Mouse (Mus musculus) liver, adult 2 months (tissue): ENCODE results near the gene Npat. TPM values are rescaled to one million over a fixed set of nuclear protein-coding genes. Genes with fewer than 3 reads are reported as not detected.
A peak's percentile ranks its signal among the peaks of the same experiment; 100 is the strongest.

Source experiments
- DNase-seq: peaks from one replicate; pipeline ENCODE4 v3.0.0-alpha.2; 2011; ENCODE audit warnings: low read depth, low spot score; ENCODE audit errors: extremely low read depth
- H3K27ac ChIP-seq: fragments of 200-500 bp; replicated peaks from 2 replicates; pipeline ENCODE4 v1.5.1; 2012; ENCODE audit warnings: low read depth, mild to moderate bottlenecking, control low read depth, inconsistent platforms, low read length; ENCODE audit not compliant: insufficient read depth
- H3K27me3 ChIP-seq: fragments of 200-500 bp; 2 replicates; pipeline ENCODE4 v1.6.1; 2012; ENCODE audit warnings: mild to moderate bottlenecking, moderate library complexity, low read length, inconsistent platforms; ENCODE audit not compliant: control insufficient read depth, insufficient read depth
- H3K36me3 ChIP-seq: fragments of 200-500 bp; 2 replicates; pipeline ENCODE4 v1.6.1; 2012; ENCODE audit warnings: low read length, inconsistent platforms; ENCODE audit not compliant: control insufficient read depth, insufficient read depth
- H3K4me1 ChIP-seq: fragments of 200-500 bp; 2 replicates; pipeline ENCODE4 v1.6.1; 2011; ENCODE audit warnings: low read length; ENCODE audit not compliant: control insufficient read depth, insufficient read depth
- H3K4me3 ChIP-seq: fragments of 200-500 bp; 2 replicates; pipeline ENCODE4 v1.5.1; 2011; ENCODE audit warnings: low read depth, mild to moderate bottlenecking, control low read depth, low read length, moderate library complexity; ENCODE audit not compliant: insufficient read depth
- H3K79me2 ChIP-seq: fragments of 200-500 bp; 2 replicates; pipeline ENCODE4 v1.6.1; 2012; ENCODE audit warnings: inconsistent platforms, mild to moderate bottlenecking, low read length, moderate library complexity; ENCODE audit not compliant: control insufficient read depth, insufficient read depth
- H3K9ac ChIP-seq: fragments of 200-500 bp; 2 replicates; pipeline ENCODE4 v1.6.1; 2012; ENCODE audit warnings: low read depth, mild to moderate bottlenecking, control low read depth, inconsistent platforms, low read length
- CTCF ChIP-seq: fragments of 200-500 bp; IDR thresholded peaks from 2 replicates; pipeline ENCODE4 v1.5.1; 2011; ENCODE audit warnings: low read depth, low read length, control low read depth
- POLR2A ChIP-seq: fragments of 200-500 bp; IDR thresholded peaks from 2 replicates; pipeline ENCODE4 v1.6.1; 2011; ENCODE audit warnings: low read length, control low read depth; ENCODE audit not compliant: insufficient read depth; ENCODE audit errors: extremely low read depth
- WGBS: fragments of 180-500 bp; shearing (Covaris S2); methylation state at CpG from one replicate; pipeline ENCODE4 v1.1.7; 2018; 5-methylcytosine and 5-hydroxymethylcytosine counted together
- polyA plus RNA-seq: library from polyadenylated mRNA; depleted of rRNA; stranded (reverse); fragments of >200 nt; gene quantifications from 2 replicates; pipeline ENCODE4 v1.2.3, GENCODE M21; 2012; rRNA removed
- total RNA-seq: library from RNA; depleted of rRNA; stranded (reverse); fragments of >200 nt; gene quantifications from 2 replicates; pipeline ENCODE4 v1.2.3, GENCODE M21; 2014; rRNA removed

The Npat gene
- total RNA-seq (3.8 and 5.2 TPM in 2 replicates), polyA plus RNA-seq (0.57 and 0.86 TPM in 2 replicates)

DNA sequence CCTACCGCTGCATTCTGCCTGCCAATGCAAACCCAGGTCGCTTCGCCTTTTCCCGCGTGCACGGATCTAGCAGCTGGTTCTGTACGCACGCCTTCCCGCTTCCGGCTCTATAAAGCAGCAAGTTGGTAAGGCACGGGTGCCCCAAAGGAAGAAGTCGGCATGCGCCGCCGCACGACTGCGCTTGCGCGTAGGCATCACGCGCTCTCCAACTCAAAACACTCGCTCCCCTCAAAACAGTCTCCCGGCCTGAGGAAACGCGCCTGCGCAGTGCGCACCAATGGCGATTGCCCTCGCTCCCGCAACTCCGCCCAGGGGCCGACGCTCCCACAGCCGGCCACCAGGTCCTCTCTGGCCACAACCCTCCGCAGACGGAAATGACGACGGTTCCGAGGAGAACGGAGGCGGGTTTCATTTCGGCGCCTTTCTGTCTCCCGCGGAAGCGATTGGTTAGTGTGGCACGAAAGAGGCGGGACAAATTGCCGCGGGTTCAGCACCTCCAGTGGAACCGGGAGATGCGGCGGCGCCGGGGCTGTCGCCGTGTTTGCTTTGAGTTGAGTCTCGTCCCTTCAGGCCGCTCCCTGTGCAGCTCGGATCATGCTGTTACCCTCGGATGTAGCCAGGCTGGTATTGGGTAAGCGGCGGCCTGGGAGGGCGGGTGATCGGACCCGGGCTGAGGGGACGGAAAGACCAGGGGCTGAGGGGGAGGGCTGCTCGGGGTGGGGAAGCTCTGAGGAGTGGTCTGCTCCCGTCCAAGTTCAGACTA is at the start of gene Npat, which contains the start of gene Atm:
Gene Npat, plus strand, starts transcription at position 490 of the 763 bp plus-strand sequence.
Gene Atm, minus strand, starts transcription at position 183 of the 763 bp plus-strand sequence.
- WGBS: under 1% methylated on average over 69 of the region's 69 CpGs

DNA sequence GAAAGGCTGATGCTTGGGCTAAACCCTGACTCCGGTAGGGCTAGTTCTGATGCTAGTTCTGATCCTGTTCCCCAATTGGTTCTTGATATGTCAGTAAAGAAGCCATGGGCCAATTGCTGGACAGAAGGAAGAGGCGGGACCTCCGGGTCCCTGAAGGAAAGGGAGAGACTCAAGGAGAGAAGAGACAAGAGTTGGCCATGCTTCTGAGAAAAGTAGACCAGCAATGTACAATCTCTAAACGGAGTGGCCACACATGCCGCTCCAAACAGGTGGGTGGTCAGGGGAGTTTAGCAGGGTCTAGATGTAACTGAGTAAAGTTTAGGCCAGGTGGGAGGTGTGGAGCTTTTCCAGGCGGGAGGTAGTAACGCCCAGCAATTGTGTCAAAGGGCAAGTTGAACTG is 28.8 kb upstream of the Npat start:
- Histone ChIP-seq H3K9ac (no peak overlapping the region), H3K27me3 (no peaks in the 10 kb centered on the region), H3K4me3 (no peak overlapping the region), H3K4me1 (no peaks in the 10 kb centered on the region), H3K36me3 (peaks cover 24% of the 10 kb centered on the region), H3K79me2 (no peaks in the 10 kb centered on the region), H3K27ac (no peak overlapping the region)
- 92% methylated on average over 7 of the region's 7 CpGs for WGBS
- no peak for TF ChIP-seq CTCF
- TF ChIP-seq POLR2A: no peak
- DNase-seq: no peak

More for the DNA sequence above, at the start of gene Npat, which contains the start of gene Atm:
- H3K4me1 ChIP-seq: peaks cover 4% of the 10 kb centered on the region; the same call in 1 of the 2 replicates
- DNase-seq: peak; percentile 96
- H3K4me3 ChIP-seq: peak within 1 kb of the TSS; percentile 85
- H3K9ac ChIP-seq: peak within 1 kb of the TSS; percentile 81
- TF ChIP-seq CTCF (no peak), POLR2A (peak; percentile 70)
- H3K79me2 ChIP-seq: no peaks in the 10 kb centered on the region; the same call in 1 of the 2 replicates
- H3K36me3 ChIP-seq: no peaks in the 10 kb centered on the region
- peak within 1 kb of the TSS; percentile 49 for H3K27ac ChIP-seq
- no peaks in the 10 kb centered on the region for H3K27me3 ChIP-seq

DNA sequence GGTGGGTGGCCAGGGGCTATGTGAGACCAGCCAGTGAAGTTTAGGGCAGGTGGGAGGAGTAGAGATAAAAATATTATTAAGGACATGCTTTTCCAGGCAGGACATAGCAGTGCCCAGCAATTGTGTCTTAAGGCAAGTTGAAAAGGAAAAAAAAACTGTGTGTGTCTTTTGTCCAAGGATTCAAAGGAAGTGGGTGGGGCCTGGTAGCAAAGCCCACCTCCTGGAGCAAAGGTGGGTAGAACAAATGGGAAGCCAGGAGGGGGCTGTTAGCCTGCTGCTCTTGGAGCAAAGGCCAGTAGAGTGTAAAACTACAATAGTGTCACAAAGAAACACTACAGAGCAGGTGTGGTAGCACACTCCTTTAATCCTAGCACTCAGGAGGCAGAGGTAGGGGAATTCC is 22.8 kb upstream of the Npat start:
- TF ChIP-seq POLR2A: no peak
- TF ChIP-seq CTCF: no peak
- no peaks in the 10 kb centered on the region for H3K27me3 ChIP-seq
- no peak overlapping the region for H3K9ac ChIP-seq
- no peak for DNase-seq
- peaks cover 30% of the 10 kb centered on the region for H3K36me3 ChIP-seq
- no peaks in the 10 kb centered on the region for H3K79me2 ChIP-seq
- no peak overlapping the region for H3K4me3 ChIP-seq
- H3K4me1 ChIP-seq: no peaks in the 10 kb centered on the region
- no peak overlapping the region for H3K27ac ChIP-seq

GRCm38 (mm10) chr9:53517373-53518009 is 19.4 kb upstream of the Npat start:
- no peak overlapping the region for H3K9ac ChIP-seq
- no peak overlapping the region for H3K27ac ChIP-seq
- H3K27me3 ChIP-seq: no peaks in the 10 kb centered on the region
- H3K79me2 ChIP-seq: no peaks in the 10 kb centered on the region
- H3K4me3 ChIP-seq: no peak overlapping the region
- H3K36me3 ChIP-seq: peaks cover 27% of the 10 kb centered on the region
- DNase-seq: no peak
- TF ChIP-seq POLR2A (no peak), CTCF (no peak)
- no peaks in the 10 kb centered on the region for H3K4me1 ChIP-seq
- WGBS: 88% methylated on average over 9 of the region's 9 CpGs

DNA sequence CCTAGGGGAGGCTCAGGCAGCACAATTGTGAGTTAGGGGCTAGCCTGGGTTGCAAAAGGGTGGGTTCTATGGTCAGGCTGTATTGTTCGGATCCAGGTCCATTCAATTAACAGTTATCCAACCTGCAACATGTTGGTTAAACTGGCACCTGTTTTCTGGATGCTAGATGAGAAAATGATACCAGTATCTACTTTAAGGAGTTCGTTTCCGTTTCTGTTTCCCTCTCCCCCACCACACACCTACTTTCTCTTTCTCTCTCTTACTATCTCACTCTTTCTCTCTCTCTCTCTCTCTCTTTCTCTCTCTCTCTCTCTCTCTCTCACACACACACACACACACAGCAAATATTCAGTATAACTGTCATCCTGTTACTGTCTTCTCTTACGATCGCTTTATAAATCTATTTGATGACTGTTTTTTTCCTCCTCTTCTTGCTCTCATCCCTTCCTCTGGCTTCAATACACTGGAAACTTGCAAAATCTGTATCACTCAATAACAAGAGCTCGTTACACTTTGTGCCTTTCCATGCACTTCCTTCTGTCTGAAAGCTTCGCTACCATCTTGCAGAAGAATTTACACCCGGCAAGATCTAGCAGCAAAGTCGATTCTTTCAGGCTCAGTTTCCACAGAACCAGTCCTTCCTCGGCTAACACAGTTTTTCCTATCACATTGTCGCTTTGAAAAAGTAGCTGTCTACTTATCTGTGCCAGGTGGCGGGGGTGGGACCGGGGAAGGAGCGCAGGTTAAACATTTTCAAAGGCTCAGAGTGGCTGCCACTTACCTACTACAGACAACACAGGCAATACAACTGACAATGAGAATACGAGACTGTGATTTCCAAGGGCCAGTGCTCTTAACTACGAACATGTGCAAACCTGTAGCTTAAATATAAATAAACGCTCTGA is 1.2 kb upstream of the Npat start:
- 6% methylated on average over 17 of the region's 17 CpGs for WGBS
- no peaks in the 10 kb centered on the region; the same call in 1 of the 2 replicates for H3K79me2 ChIP-seq
- H3K27ac ChIP-seq: peak overlapping the region; percentile 49
- peak; percentile 66 for DNase-seq
- H3K27me3 ChIP-seq: no peaks in the 10 kb centered on the region
- H3K9ac ChIP-seq: peak overlapping the region; percentile 62
- no peak for TF ChIP-seq CTCF
- no peak for TF ChIP-seq POLR2A
- peaks cover 3% of the 10 kb centered on the region; the same call in 1 of the 2 replicates for H3K36me3 ChIP-seq
- peaks cover 4% of the 10 kb centered on the region; the same call in 1 of the 2 replicates for H3K4me1 ChIP-seq
- peak overlapping the region; percentile 64 for H3K4me3 ChIP-seq
